Mouse (Mus musculus): ENCODE data around the gene Lepr. TPM values are rescaled to one million over a fixed set of nuclear protein-coding genes. Genes with fewer than 3 reads are reported as not detected.

The Lepr gene
- 4.6 and 6.2 TPM in 2 replicates for polyA plus RNA-seq (2014; fragmentation: Nextera tagmentation; extraction: Ambion mirVana)

DNA sequence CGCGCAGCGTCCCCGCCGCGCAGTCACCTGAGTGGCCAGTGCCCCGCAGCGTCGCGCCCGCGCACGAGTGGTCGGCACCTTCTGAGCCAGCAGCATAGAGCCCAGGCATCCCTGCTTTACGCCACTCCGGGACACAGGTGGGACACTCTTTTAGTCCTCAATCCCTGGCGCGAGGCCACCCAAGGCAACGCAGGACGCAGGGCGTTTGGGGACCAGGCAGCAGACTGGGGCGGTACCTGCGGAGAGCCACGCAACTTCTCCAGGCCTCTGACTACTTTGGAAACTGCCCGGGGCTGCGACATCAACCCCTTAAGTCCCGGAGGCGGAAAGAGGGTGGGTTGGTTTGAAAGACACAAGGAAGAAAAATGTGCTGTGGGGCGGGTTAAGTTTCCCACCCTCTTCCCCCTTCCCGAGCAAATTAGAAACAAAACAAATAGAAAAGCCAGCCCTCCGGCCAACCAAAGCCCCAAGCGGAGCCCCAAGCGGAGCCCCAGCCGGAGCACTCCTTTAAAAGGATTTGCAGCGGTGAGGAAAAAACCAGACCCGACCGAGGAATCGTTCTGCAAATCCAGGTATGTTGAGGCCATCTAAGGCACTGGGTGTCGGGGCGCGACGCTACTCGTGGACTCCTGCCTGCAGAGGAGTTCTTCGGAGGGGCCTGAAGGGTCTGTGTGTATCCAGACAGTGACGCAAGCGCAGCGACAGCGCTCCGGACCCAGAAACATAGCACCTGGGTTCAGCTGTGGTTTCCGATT is at the start of gene Lepr:
Gene Lepr (plus strand): TSS at position 38 of the 755 bp plus-strand sequence.
- peaks cover 7% of the 10 kb centered on the region; the same call in 1 of the 2 replicates for H3K4me1 ChIP-seq (replicated peaks; ENCODE audit: control insufficient read depth, insufficient read depth, low read length)
- peak within 1 kb of the TSS; percentile 98 for H3K4me2 ChIP-seq (replicated peaks)
- H3K9me3 ChIP-seq (ENCODE audit: control insufficient read depth, low read length) = no peaks in the 10 kb centered on the region
- peak within 1 kb of the TSS; percentile 51 for H3K9ac ChIP-seq
- peaks cover 32% of the 10 kb centered on the region for H3K27me3 ChIP-seq (ENCODE audit: control insufficient read depth, insufficient read depth, low read length)
- ATAC-seq (ENCODE audit: low FRiP score) = no peak; the same call in 1 of the 2 replicates
- 1% methylated on average over 50 of the region's 50 CpGs for WGBS
- H3K27ac ChIP-seq = no peak within 1 kb of the TSS
- H3K36me3 ChIP-seq (replicated peaks; ENCODE audit: control insufficient read depth, insufficient read depth) = no peaks in the 10 kb centered on the region
- DNase-seq (ENCODE audit: low spot score) = peak; percentile 33
- peak within 1 kb of the TSS; percentile 47 for H3K4me3 ChIP-seq (replicated peaks; ENCODE audit: low read length)

DNA sequence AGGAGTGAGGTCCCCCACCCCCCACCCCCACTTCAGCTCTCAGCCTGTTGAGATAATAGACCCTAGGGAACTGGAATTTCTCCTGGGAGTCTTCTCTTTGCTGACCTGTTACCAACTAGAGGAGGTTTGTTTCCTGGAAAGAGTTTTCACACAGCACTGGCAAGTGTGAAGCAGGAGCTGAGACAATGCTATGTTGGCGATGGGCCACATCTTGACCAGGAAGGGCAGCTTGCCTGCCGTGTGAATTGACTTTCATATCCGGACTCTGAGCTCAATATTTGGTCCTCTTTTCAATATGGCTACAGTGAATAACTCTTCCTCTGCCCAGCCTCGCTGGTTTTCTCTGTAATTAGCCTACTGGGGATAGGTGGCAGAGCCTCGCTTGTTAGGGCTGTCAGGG is 48.0 kb upstream of the Lepr start:
- Histone ChIP-seq H3K9ac (no peak overlapping the region), H3K27me3 (ENCODE audit: control insufficient read depth, insufficient read depth, low read length) (no peaks in the 10 kb centered on the region), H3K9me3 (ENCODE audit: control insufficient read depth, low read length) (no peaks in the 10 kb centered on the region), H3K4me3 (replicated peaks; ENCODE audit: low read length) (no peak overlapping the region), H3K27ac (no peak overlapping the region), H3K4me1 (replicated peaks; ENCODE audit: control insufficient read depth, insufficient read depth, low read length) (no peaks in the 10 kb centered on the region), H3K36me3 (replicated peaks; ENCODE audit: control insufficient read depth, insufficient read depth) (no peaks in the 10 kb centered on the region), H3K4me2 (replicated peaks) (no peak overlapping the region)
- ATAC-seq (ENCODE audit: low FRiP score) (no peak), DNase-seq (ENCODE audit: low spot score) (no peak)
- whole genome bisulfite sequencing = 69% methylated on average over 5 of the region's 5 CpGs

DNA sequence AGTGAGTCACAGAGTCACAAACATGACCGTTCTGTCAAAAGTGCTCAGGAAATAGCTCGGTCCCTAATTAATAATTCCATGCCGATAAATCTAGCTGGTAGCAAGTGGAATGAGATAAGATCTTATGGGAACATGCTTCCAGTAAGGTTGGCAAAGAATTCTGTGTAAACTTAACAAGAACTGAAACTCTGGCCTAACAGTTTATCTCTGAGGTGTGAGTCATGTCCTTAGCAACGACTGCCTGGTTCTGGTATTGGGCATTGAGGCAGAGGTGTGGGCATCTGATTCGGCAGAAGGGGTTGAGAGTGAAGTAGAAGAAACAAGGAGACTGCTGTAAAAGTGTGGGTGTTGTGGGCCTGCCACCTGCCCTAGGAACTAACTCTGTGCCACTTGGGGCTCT is 47.4 kb upstream of the Lepr start:
- H3K9me3 ChIP-seq (ENCODE audit: control insufficient read depth, low read length) = no peaks in the 10 kb centered on the region
- no peaks in the 10 kb centered on the region for H3K36me3 ChIP-seq (replicated peaks; ENCODE audit: control insufficient read depth, insufficient read depth)
- H3K4me1 ChIP-seq (replicated peaks; ENCODE audit: control insufficient read depth, insufficient read depth, low read length) = no peaks in the 10 kb centered on the region
- no peak overlapping the region for H3K4me3 ChIP-seq (replicated peaks; ENCODE audit: low read length)
- DNase-seq (ENCODE audit: low spot score) (no peak), ATAC-seq (ENCODE audit: low FRiP score) (no peak)
- 87% methylated on average over 5 of the region's 5 CpGs for WGBS
- H3K9ac ChIP-seq = no peak overlapping the region
- H3K27ac ChIP-seq = no peak overlapping the region
- H3K27me3 ChIP-seq (ENCODE audit: control insufficient read depth, insufficient read depth, low read length) = no peaks in the 10 kb centered on the region
- no peak overlapping the region for H3K4me2 ChIP-seq (replicated peaks)

- H3K27ac ChIP-seq = no peak overlapping the region
- H3K9ac ChIP-seq = no peak overlapping the region
- H3K4me1 ChIP-seq (replicated peaks; ENCODE audit: control insufficient read depth, insufficient read depth, low read length) = no peaks in the 10 kb centered on the region
- ATAC-seq (ENCODE audit: low FRiP score) (no peak), DNase-seq (ENCODE audit: low spot score) (no peak)
- no peaks in the 10 kb centered on the region for H3K27me3 ChIP-seq (ENCODE audit: control insufficient read depth, insufficient read depth, low read length)
- no peaks in the 10 kb centered on the region for H3K9me3 ChIP-seq (ENCODE audit: control insufficient read depth, low read length)
- H3K4me2 ChIP-seq (replicated peaks) = no peak overlapping the region
- no peaks in the 10 kb centered on the region for H3K36me3 ChIP-seq (replicated peaks; ENCODE audit: control insufficient read depth, insufficient read depth)
- 78% methylated on average over 5 of the region's 5 CpGs for WGBS
- no peak overlapping the region for H3K4me3 ChIP-seq (replicated peaks; ENCODE audit: low read length)
These were observed 42.4 kb upstream of the Lepr start for GRCm38 (mm10) chr4:101674790-101675189.

- Histone ChIP-seq H3K36me3 (replicated peaks; ENCODE audit: control insufficient read depth, insufficient read depth) (no peaks in the 10 kb centered on the region), H3K4me1 (replicated peaks; ENCODE audit: control insufficient read depth, insufficient read depth, low read length) (no peaks in the 10 kb centered on the region), H3K27me3 (ENCODE audit: control insufficient read depth, insufficient read depth, low read length) (no peaks in the 10 kb centered on the region), H3K9me3 (ENCODE audit: control insufficient read depth, low read length) (no peaks in the 10 kb centered on the region), H3K4me2 (replicated peaks) (no peak overlapping the region), H3K27ac (no peak overlapping the region), H3K4me3 (replicated peaks; ENCODE audit: low read length) (no peak overlapping the region), H3K9ac (no peak overlapping the region)
- 82% methylated on average over 4 of the region's 4 CpGs for WGBS
- ATAC-seq (ENCODE audit: low FRiP score) (no peak), DNase-seq (ENCODE audit: low spot score) (no peak)
These were observed 41.5 kb upstream of the Lepr start for GRCm38 (mm10) chr4:101675726-101676125.

GRCm38 (mm10) chr4:101682620-101683019 is 34.6 kb upstream of the Lepr start:
- DNase-seq (ENCODE audit: low spot score) = no peak
- Histone ChIP-seq H3K27me3 (ENCODE audit: control insufficient read depth, insufficient read depth, low read length) (no peaks in the 10 kb centered on the region), H3K4me1 (replicated peaks; ENCODE audit: control insufficient read depth, insufficient read depth, low read length) (no peaks in the 10 kb centered on the region), H3K27ac (no peak overlapping the region), H3K4me3 (replicated peaks; ENCODE audit: low read length) (no peak overlapping the region), H3K9me3 (ENCODE audit: control insufficient read depth, low read length) (no peaks in the 10 kb centered on the region), H3K36me3 (replicated peaks; ENCODE audit: control insufficient read depth, insufficient read depth) (no peaks in the 10 kb centered on the region), H3K9ac (no peak overlapping the region), H3K4me2 (replicated peaks) (no peak overlapping the region)
- no peak for ATAC-seq (ENCODE audit: low FRiP score)
- 94% methylated on average over 4 of the region's 4 CpGs for WGBS

- H3K4me1 ChIP-seq (replicated peaks; ENCODE audit: control insufficient read depth, insufficient read depth, low read length) = no peaks in the 10 kb centered on the region
- H3K27ac ChIP-seq = no peak overlapping the region
- no peaks in the 10 kb centered on the region for H3K9me3 ChIP-seq (ENCODE audit: control insufficient read depth, low read length)
- no peak for DNase-seq (ENCODE audit: low spot score)
- H3K9ac ChIP-seq = no peak overlapping the region
- no peak overlapping the region for H3K4me3 ChIP-seq (replicated peaks; ENCODE audit: low read length)
- no peaks in the 10 kb centered on the region for H3K27me3 ChIP-seq (ENCODE audit: control insufficient read depth, insufficient read depth, low read length)
- no peak overlapping the region for H3K4me2 ChIP-seq (replicated peaks)
- WGBS = 93% methylated on average over 3 of the region's 3 CpGs
- no peak for ATAC-seq (ENCODE audit: low FRiP score)
- no peaks in the 10 kb centered on the region for H3K36me3 ChIP-seq (replicated peaks; ENCODE audit: control insufficient read depth, insufficient read depth)
These were observed 34.1 kb upstream of the Lepr start for GRCm38 (mm10) chr4:101683086-101683485.

- Histone ChIP-seq H3K27me3 (ENCODE audit: control insufficient read depth, insufficient read depth, low read length) (no peaks in the 10 kb centered on the region), H3K9ac (no peak overlapping the region), H3K36me3 (replicated peaks; ENCODE audit: control insufficient read depth, insufficient read depth) (no peaks in the 10 kb centered on the region), H3K4me2 (replicated peaks) (no peak overlapping the region), H3K27ac (no peak overlapping the region), H3K4me3 (replicated peaks; ENCODE audit: low read length) (no peak overlapping the region), H3K4me1 (replicated peaks; ENCODE audit: control insufficient read depth, insufficient read depth, low read length) (no peaks in the 10 kb centered on the region), H3K9me3 (ENCODE audit: control insufficient read depth, low read length) (no peaks in the 10 kb centered on the region)
- ATAC-seq (ENCODE audit: low FRiP score) (no peak), DNase-seq (ENCODE audit: low spot score) (no peak)
- 86% methylated on average over 3 of the region's 3 CpGs for WGBS
These were observed 32.4 kb upstream of the Lepr start for GRCm38 (mm10) chr4:101684821-101685220.

GRCm38 (mm10) chr4:101686227-101686810 is 30.9 kb upstream of the Lepr start:
- no peak overlapping the region for H3K27ac ChIP-seq
- no peaks in the 10 kb centered on the region for H3K36me3 ChIP-seq (replicated peaks; ENCODE audit: control insufficient read depth, insufficient read depth)
- H3K4me1 ChIP-seq (replicated peaks; ENCODE audit: control insufficient read depth, insufficient read depth, low read length) = no peaks in the 10 kb centered on the region
- no peak overlapping the region for H3K9ac ChIP-seq
- WGBS = 83% methylated on average over 13 of the region's 13 CpGs
- ATAC-seq (ENCODE audit: low FRiP score) (no peak), DNase-seq (ENCODE audit: low spot score) (no peak)
- no peaks in the 10 kb centered on the region for H3K27me3 ChIP-seq (ENCODE audit: control insufficient read depth, insufficient read depth, low read length)
- H3K4me2 ChIP-seq (replicated peaks) = no peak overlapping the region
- H3K9me3 ChIP-seq (ENCODE audit: control insufficient read depth, low read length) = no peaks in the 10 kb centered on the region
- H3K4me3 ChIP-seq (replicated peaks; ENCODE audit: low read length) = no peak overlapping the region

Measured in hindbrain, embryonic 14.5 days (tissue).